Mouse (Mus musculus): Measurements from ENCODE around the gene Dcst1. TPM values are rescaled to one million over a fixed set of nuclear protein-coding genes. Genes with fewer than 3 reads are reported as not detected.

Dcst1 gene
- total and polyA plus RNA-seq, 2 experiments from 2014 or later, result 0.05 to 1.1 TPM

DNA sequence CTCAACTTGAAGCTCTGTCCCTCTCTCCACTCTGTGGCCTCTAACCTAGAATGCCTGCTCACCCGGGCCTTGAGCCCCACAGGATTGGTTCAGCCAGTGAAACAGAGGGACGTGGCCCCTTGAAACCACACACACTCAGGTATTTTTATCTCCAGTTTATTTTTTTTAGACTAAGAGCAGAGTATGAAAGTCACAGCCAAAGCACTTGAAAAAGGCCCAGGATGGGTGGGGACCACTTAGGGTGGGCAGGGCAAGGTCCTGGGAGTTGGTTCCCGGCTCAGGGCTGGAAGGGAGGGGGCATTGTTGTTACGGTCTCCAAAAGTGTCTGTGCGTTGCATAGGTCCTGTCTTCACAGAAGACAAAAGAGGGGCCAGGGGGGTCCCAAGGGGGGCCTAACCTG lies 50.7 kb downstream of the Dcst1 start:
- Histone ChIP-seq H3K27ac (ENCODE audit: low read depth, low read length) (no peak overlapping the region), H3K4me3 (ENCODE audit: low read depth, low read length) (no peak overlapping the region), H3K4me2 (ENCODE audit: low read depth, low read length, poor library complexity, severe bottlenecking) (no peak overlapping the region), H3K9me3 (ENCODE audit: low read length) (no peaks in the 10 kb centered on the region), H3K4me1 (ENCODE audit: insufficient read depth, low read length) (no peaks in the 10 kb centered on the region), H3K9ac (replicated peaks; ENCODE audit: low read length, poor library complexity, severe bottlenecking) (no peak overlapping the region), H3K36me3 (ENCODE audit: insufficient read depth, low read length) (peaks cover 16% of the 10 kb centered on the region), H3K27me3 (ENCODE audit: insufficient read depth, low read length) (no peaks in the 10 kb centered on the region)
- TF ChIP-seq CTCF (IDR thresholded peaks at IDR 0.05), result no peak
- ATAC-seq (ENCODE audit: low FRiP score) (no peak), DNase-seq (ENCODE audit: low spot score) (no peak)
- WGBS, result 73% methylated on average over 5 of the region's 5 CpGs

DNA sequence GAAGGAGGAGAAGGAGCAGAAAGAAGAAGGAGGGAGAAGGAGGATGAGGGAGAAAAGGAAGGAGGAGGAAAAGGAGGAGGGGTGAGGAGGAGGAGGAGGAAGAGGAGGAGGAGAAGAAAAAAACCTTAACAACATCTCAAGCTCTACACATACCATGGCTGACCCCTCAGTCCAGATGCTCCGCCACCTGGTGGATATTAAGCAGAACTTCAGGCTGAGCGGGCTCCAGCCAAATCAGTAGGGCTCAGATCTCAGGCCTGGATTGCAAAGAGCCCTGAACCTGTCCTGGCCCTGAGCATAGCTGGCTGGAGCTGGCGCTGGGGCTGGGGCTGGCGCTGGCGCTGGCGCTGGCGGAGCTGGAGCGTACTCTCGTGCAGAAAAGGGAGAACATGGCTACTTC lies 57.0 kb downstream of the Dcst1 start:
- no peaks in the 10 kb centered on the region for H3K4me1 ChIP-seq (ENCODE audit: insufficient read depth, low read length)
- 3% methylated on average over 9 of the region's 9 CpGs for WGBS
- DNase-seq (ENCODE audit: low spot score) (peak; percentile 83), ATAC-seq (ENCODE audit: low FRiP score) (peak; percentile 69)
- H3K27me3 ChIP-seq (ENCODE audit: insufficient read depth, low read length), result no peaks in the 10 kb centered on the region
- no peak overlapping the region for H3K4me2 ChIP-seq (ENCODE audit: low read depth, low read length, poor library complexity, severe bottlenecking)
- no peak overlapping the region for H3K27ac ChIP-seq (ENCODE audit: low read depth, low read length)
- no peak overlapping the region for H3K9ac ChIP-seq (replicated peaks; ENCODE audit: low read length, poor library complexity, severe bottlenecking)
- H3K36me3 ChIP-seq (ENCODE audit: insufficient read depth, low read length), result peaks cover 2% of the 10 kb centered on the region; the same call in 1 of the 2 replicates
- H3K9me3 ChIP-seq (ENCODE audit: low read length), result no peaks in the 10 kb centered on the region
- peak; percentile 92 for TF ChIP-seq CTCF (IDR thresholded peaks at IDR 0.05)
- no peak overlapping the region for H3K4me3 ChIP-seq (ENCODE audit: low read depth, low read length)

DNA sequence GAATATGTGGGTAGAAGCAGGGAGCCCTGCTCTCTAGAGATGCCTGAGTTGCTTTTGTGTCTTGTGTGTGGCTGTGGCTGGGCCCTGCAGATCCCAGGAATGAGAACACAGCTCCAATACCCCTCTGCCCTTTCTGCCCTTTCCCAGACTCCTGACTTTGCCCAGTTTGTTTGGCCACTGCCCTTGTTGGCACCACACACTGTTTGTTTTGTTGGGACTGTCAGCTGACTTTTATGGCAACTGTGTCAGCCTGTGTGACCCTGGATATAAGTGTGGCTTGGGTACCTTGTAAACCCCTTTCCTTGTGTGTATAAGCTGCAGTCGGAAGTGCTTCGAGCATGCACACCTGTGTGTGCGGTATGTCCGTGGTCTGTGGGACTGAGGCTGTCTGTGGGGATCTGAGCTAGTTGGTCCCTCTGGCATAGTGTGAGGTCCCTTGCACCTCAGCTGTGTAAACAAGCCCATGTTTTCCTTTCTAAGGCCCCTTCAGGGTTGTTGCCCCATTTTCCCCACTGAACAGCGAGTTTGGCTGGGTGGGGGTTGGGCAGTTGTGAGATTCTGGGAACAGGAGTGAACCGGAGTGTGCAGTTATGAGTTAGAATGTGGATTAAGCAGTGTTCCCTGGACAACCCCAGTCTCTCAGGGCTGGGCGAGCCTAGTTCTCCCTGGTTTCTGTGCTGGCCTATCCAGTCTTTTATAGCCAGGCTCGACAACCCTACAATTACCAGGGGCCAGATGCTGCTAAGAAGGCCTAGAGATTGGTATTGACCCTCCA lies 59.3 kb downstream of the Dcst1 start:
- H3K4me2 ChIP-seq (ENCODE audit: low read depth, low read length, poor library complexity, severe bottlenecking), result no peak overlapping the region
- H3K4me3 ChIP-seq (ENCODE audit: low read depth, low read length), result no peak overlapping the region
- H3K36me3 ChIP-seq (ENCODE audit: insufficient read depth, low read length), result no peaks in the 10 kb centered on the region
- no peak overlapping the region for H3K9ac ChIP-seq (replicated peaks; ENCODE audit: low read length, poor library complexity, severe bottlenecking)
- 81% methylated on average over 8 of the region's 8 CpGs for WGBS
- no peak for DNase-seq (ENCODE audit: low spot score)
- no peaks in the 10 kb centered on the region for H3K27me3 ChIP-seq (ENCODE audit: insufficient read depth, low read length)
- TF ChIP-seq CTCF (IDR thresholded peaks at IDR 0.05), result no peak
- no peaks in the 10 kb centered on the region for H3K9me3 ChIP-seq (ENCODE audit: low read length)
- no peak for ATAC-seq (ENCODE audit: low FRiP score)
- no peak overlapping the region for H3K27ac ChIP-seq (ENCODE audit: low read depth, low read length)
- no peaks in the 10 kb centered on the region for H3K4me1 ChIP-seq (ENCODE audit: insufficient read depth, low read length)

DNA sequence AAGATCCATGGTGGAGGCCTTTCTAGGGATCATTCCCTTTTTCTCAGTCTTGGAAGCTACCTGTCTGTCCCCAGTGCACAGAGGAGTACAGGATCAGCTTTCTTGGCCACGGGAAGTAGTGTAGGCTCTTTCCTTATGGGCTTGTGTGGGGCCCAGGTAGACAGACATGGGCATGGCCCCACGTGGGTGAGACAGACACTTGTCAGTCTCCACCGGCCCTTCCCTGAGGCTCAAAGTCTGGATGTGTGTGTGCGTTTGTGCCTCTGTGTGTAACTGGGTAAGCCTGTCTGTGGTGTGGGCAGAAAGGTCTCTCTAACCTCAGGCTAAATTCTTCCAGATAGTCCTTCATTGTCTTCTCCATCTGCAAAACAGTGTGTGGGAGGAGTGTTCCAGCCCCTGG lies 59.9 kb downstream of the Dcst1 start:
- Histone ChIP-seq H3K27me3 (ENCODE audit: insufficient read depth, low read length) (no peaks in the 10 kb centered on the region), H3K36me3 (ENCODE audit: insufficient read depth, low read length) (no peaks in the 10 kb centered on the region), H3K4me1 (ENCODE audit: insufficient read depth, low read length) (no peaks in the 10 kb centered on the region), H3K9me3 (ENCODE audit: low read length) (no peaks in the 10 kb centered on the region), H3K9ac (replicated peaks; ENCODE audit: low read length, poor library complexity, severe bottlenecking) (no peak overlapping the region), H3K4me2 (ENCODE audit: low read depth, low read length, poor library complexity, severe bottlenecking) (no peak overlapping the region), H3K4me3 (ENCODE audit: low read depth, low read length) (no peak overlapping the region), H3K27ac (ENCODE audit: low read depth, low read length) (no peak overlapping the region)
- DNase-seq (ENCODE audit: low spot score) (no peak), ATAC-seq (ENCODE audit: low FRiP score) (no peak)
- no peak for TF ChIP-seq CTCF (IDR thresholded peaks at IDR 0.05)
- WGBS, result 73% methylated on average over 4 of the region's 4 CpGs

DNA sequence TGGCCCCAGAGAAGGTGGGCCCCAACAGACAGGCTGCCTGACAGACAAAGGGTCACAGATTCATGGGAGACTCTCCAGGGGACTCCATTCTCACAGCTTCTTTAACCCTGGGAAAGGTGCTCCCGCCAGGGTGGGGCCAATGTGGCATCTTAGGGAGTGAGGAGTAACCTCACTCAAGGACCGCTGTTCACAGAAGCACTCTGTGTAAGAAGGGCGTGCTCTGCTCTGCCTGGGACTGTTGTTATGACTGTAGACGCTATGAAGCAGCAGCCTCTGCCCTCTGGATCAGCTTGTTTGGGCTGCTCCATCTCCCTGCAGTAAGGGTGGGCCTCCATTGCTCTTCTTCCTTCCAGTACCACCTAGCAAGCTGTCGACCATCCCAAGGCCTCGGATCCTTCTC lies 60.6 kb downstream of the Dcst1 start:
- Histone ChIP-seq H3K4me3 (ENCODE audit: low read depth, low read length) (no peak overlapping the region), H3K4me2 (ENCODE audit: low read depth, low read length, poor library complexity, severe bottlenecking) (no peak overlapping the region), H3K36me3 (ENCODE audit: insufficient read depth, low read length) (no peaks in the 10 kb centered on the region), H3K27me3 (ENCODE audit: insufficient read depth, low read length) (no peaks in the 10 kb centered on the region), H3K4me1 (ENCODE audit: insufficient read depth, low read length) (no peaks in the 10 kb centered on the region), H3K27ac (ENCODE audit: low read depth, low read length) (no peak overlapping the region), H3K9me3 (ENCODE audit: low read length) (no peaks in the 10 kb centered on the region), H3K9ac (replicated peaks; ENCODE audit: low read length, poor library complexity, severe bottlenecking) (no peak overlapping the region)
- 59% methylated on average over 6 of the region's 6 CpGs for WGBS
- DNase-seq (ENCODE audit: low spot score) (no peak), ATAC-seq (ENCODE audit: low FRiP score) (no peak)
- TF ChIP-seq CTCF (IDR thresholded peaks at IDR 0.05), result no peak

DNA sequence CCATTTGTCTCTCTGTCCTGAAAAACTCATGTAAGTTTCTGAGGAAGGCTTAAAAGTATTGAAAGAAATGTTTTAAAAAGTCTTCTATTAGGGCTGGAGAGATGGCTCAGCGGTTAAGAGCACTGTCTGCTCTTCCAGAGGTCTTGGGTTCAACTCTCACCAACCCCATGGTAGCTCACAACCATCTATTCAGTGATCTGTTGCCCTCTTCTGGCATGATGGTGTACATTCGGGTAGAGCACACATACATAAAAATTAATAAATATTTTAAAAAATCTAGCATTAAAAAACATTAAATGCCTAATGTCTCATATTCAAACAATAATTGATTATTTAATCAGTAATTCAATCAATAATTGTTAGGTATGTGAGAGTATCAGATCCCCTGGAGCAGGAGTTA lies 64.5 kb downstream of the Dcst1 start:
- Histone ChIP-seq H3K4me1 (ENCODE audit: insufficient read depth, low read length) (no peaks in the 10 kb centered on the region), H3K4me3 (ENCODE audit: low read depth, low read length) (no peak overlapping the region), H3K27ac (ENCODE audit: low read depth, low read length) (no peak overlapping the region), H3K9ac (replicated peaks; ENCODE audit: low read length, poor library complexity, severe bottlenecking) (no peak overlapping the region), H3K4me2 (ENCODE audit: low read depth, low read length, poor library complexity, severe bottlenecking) (no peak overlapping the region), H3K9me3 (ENCODE audit: low read length) (no peaks in the 10 kb centered on the region), H3K36me3 (ENCODE audit: insufficient read depth, low read length) (no peaks in the 10 kb centered on the region), H3K27me3 (ENCODE audit: insufficient read depth, low read length) (no peaks in the 10 kb centered on the region)
- TF ChIP-seq CTCF (IDR thresholded peaks at IDR 0.05), result peak; percentile 33
- ATAC-seq (ENCODE audit: low FRiP score) (no peak), DNase-seq (ENCODE audit: low spot score) (no peak)
- 72% methylated on average over 2 of the region's 2 CpGs for WGBS

Other genes starting within 250 kb of the Dcst1 start
- 0.47 TPM in 1 of 2 replicates, not detected in the other for gene Pklr, start 229.1 kb downstream of the Dcst1 start, total RNA-seq (2014; rRNA removed)
- gene Pklr, start 229.1 kb downstream of the Dcst1 start, polyA plus RNA-seq (2015; fragmentation: Nextera tagmentation; extraction: Ambion mirVana), result 0.05 and 0.10 TPM in 2 replicates
- 94.8 and 97.8 TPM in 2 replicates for gene Hcn3, start 205.1 kb downstream of the Dcst1 start, total RNA-seq (2014; rRNA removed)
- 44.8 and 46.7 TPM in 2 replicates for gene Hcn3, start 205.1 kb downstream of the Dcst1 start, polyA plus RNA-seq (2015; fragmentation: Nextera tagmentation; extraction: Ambion mirVana)
- gene Clk2, start 200.5 kb downstream of the Dcst1 start, total RNA-seq (2014; rRNA removed), result 38.9 and 44.5 TPM in 2 replicates
- gene Clk2, start 200.5 kb downstream of the Dcst1 start, polyA plus RNA-seq (2015; fragmentation: Nextera tagmentation; extraction: Ambion mirVana), result 12.1 and 12.6 TPM in 2 replicates
- 71.1 and 84.8 TPM in 2 replicates for gene Scamp3, start 187.8 kb downstream of the Dcst1 start, total RNA-seq (2014; rRNA removed)
- gene Scamp3, start 187.8 kb downstream of the Dcst1 start, polyA plus RNA-seq (2015; fragmentation: Nextera tagmentation; extraction: Ambion mirVana), result 151 and 158 TPM in 2 replicates
- gene Fam189b, start 182.1 kb downstream of the Dcst1 start, total RNA-seq (2014; rRNA removed), result 12.7 and 22.2 TPM in 2 replicates
- 32.5 and 37.5 TPM in 2 replicates for gene Fam189b, start 182.1 kb downstream of the Dcst1 start, polyA plus RNA-seq (2015; fragmentation: Nextera tagmentation; extraction: Ambion mirVana)
- gene Gba, start 162.3 kb downstream of the Dcst1 start, total RNA-seq (2014; rRNA removed), result 56.8 and 64.6 TPM in 2 replicates
- gene Gba, start 162.3 kb downstream of the Dcst1 start, polyA plus RNA-seq (2015; fragmentation: Nextera tagmentation; extraction: Ambion mirVana), result 46.1 and 48.3 TPM in 2 replicates
- 38.5 and 42.9 TPM in 2 replicates for gene Thbs3, start 150.1 kb downstream of the Dcst1 start, total RNA-seq (2014; rRNA removed)
- gene Thbs3, start 150.1 kb downstream of the Dcst1 start, polyA plus RNA-seq (2015; fragmentation: Nextera tagmentation; extraction: Ambion mirVana), result 39.0 and 47.6 TPM in 2 replicates
- 101 and 108 TPM in 2 replicates for gene Mtx1, start 138.2 kb downstream of the Dcst1 start, total RNA-seq (2014; rRNA removed)
- 176 and 189 TPM in 2 replicates for gene Mtx1, start 138.2 kb downstream of the Dcst1 start, polyA plus RNA-seq (2015; fragmentation: Nextera tagmentation; extraction: Ambion mirVana)
- 2.8 and 3.8 TPM in 2 replicates for gene Muc1, start 136.2 kb downstream of the Dcst1 start, total RNA-seq (2014; rRNA removed)
- 0.52 and 1.5 TPM in 2 replicates for gene Muc1, start 136.2 kb downstream of the Dcst1 start, polyA plus RNA-seq (2015; fragmentation: Nextera tagmentation; extraction: Ambion mirVana)
- 74.7 and 93.9 TPM in 2 replicates for gene Krtcap2, start 119.3 kb downstream of the Dcst1 start, total RNA-seq (2014; rRNA removed)
- gene Krtcap2, start 119.3 kb downstream of the Dcst1 start, polyA plus RNA-seq (2015; fragmentation: Nextera tagmentation; extraction: Ambion mirVana), result 219 TPM in 2 replicates
- 112 and 124 TPM in 2 replicates for gene Trim46, start 118.9 kb downstream of the Dcst1 start, total RNA-seq (2014; rRNA removed)
- 69.1 TPM in 2 replicates for gene Trim46, start 118.9 kb downstream of the Dcst1 start, polyA plus RNA-seq (2015; fragmentation: Nextera tagmentation; extraction: Ambion mirVana)
- 198 and 223 TPM in 2 replicates for gene Dpm3, start 105.9 kb downstream of the Dcst1 start, total RNA-seq (2014; rRNA removed)
- gene Dpm3, start 105.9 kb downstream of the Dcst1 start, polyA plus RNA-seq (2015; fragmentation: Nextera tagmentation; extraction: Ambion mirVana), result 69.4 and 81.1 TPM in 2 replicates
- 22.8 and 32.0 TPM in 2 replicates for gene Slc50a1, start 94.7 kb downstream of the Dcst1 start, total RNA-seq (2014; rRNA removed)
- 42.4 and 48.7 TPM in 2 replicates for gene Slc50a1, start 94.7 kb downstream of the Dcst1 start, polyA plus RNA-seq (2015; fragmentation: Nextera tagmentation; extraction: Ambion mirVana)
- 6.6 and 7.1 TPM in 2 replicates for gene Efna1, start 84.1 kb downstream of the Dcst1 start, total RNA-seq (2014; rRNA removed)
- 8.9 and 9.4 TPM in 2 replicates for gene Efna1, start 84.1 kb downstream of the Dcst1 start, polyA plus RNA-seq (2015; fragmentation: Nextera tagmentation; extraction: Ambion mirVana)
- 93.5 and 115 TPM in 2 replicates for gene Efna3, start 42.3 kb downstream of the Dcst1 start, total RNA-seq (2014; rRNA removed)
- gene Efna3, start 42.3 kb downstream of the Dcst1 start, polyA plus RNA-seq (2015; fragmentation: Nextera tagmentation; extraction: Ambion mirVana), result 52.3 and 58.4 TPM in 2 replicates
- gene Efna4, start 27.2 kb downstream of the Dcst1 start, total RNA-seq (2014; rRNA removed), result 3.0 and 7.9 TPM in 2 replicates
- 2.5 and 3.5 TPM in 2 replicates for gene Efna4, start 27.2 kb downstream of the Dcst1 start, polyA plus RNA-seq (2015; fragmentation: Nextera tagmentation; extraction: Ambion mirVana)
- 63.4 and 88.8 TPM in 2 replicates for gene Adam15, start 15.3 kb downstream of the Dcst1 start, total RNA-seq (2014; rRNA removed)
- 73.6 and 79.4 TPM in 2 replicates for gene Adam15, start 15.3 kb downstream of the Dcst1 start, polyA plus RNA-seq (2015; fragmentation: Nextera tagmentation; extraction: Ambion mirVana)
- gene Dcst2, start 3.3 kb downstream of the Dcst1 start, total RNA-seq (2014; rRNA removed), result not detected in 2 replicates
- gene Dcst2, start 3.3 kb downstream of the Dcst1 start, polyA plus RNA-seq (2015; fragmentation: Nextera tagmentation; extraction: Ambion mirVana), result 0.31 and 0.51 TPM in 2 replicates
- 2.2 and 4.4 TPM in 2 replicates for gene Zbtb7b, start 29.5 kb upstream of the Dcst1 start, total RNA-seq (2014; rRNA removed)
- gene Zbtb7b, start 29.5 kb upstream of the Dcst1 start, polyA plus RNA-seq (2015; fragmentation: Nextera tagmentation; extraction: Ambion mirVana), result 0.53 and 0.88 TPM in 2 replicates
- gene Lenep, start 37.5 kb upstream of the Dcst1 start, total RNA-seq (2014; rRNA removed), result 1.8 and 2.3 TPM in 2 replicates
- 0.27 TPM in 1 of 2 replicates, not detected in the other for gene Lenep, start 37.5 kb upstream of the Dcst1 start, polyA plus RNA-seq (2015; fragmentation: Nextera tagmentation; extraction: Ambion mirVana)
- 32.0 and 34.1 TPM in 2 replicates for gene Flad1, start 46.6 kb upstream of the Dcst1 start, total RNA-seq (2014; rRNA removed)
- 26.0 and 29.3 TPM in 2 replicates for gene Flad1, start 46.6 kb upstream of the Dcst1 start, polyA plus RNA-seq (2015; fragmentation: Nextera tagmentation; extraction: Ambion mirVana)
- gene Cks1b, start 53.1 kb upstream of the Dcst1 start, total RNA-seq (2014; rRNA removed), result 22.4 and 29.2 TPM in 2 replicates
- 68.6 and 69.6 TPM in 2 replicates for gene Cks1b, start 53.1 kb upstream of the Dcst1 start, polyA plus RNA-seq (2015; fragmentation: Nextera tagmentation; extraction: Ambion mirVana)
- 21.7 and 24.9 TPM in 2 replicates for gene Shc1, start 53.2 kb upstream of the Dcst1 start, total RNA-seq (2014; rRNA removed)
- gene Shc1, start 53.2 kb upstream of the Dcst1 start, polyA plus RNA-seq (2015; fragmentation: Nextera tagmentation; extraction: Ambion mirVana), result 11.0 and 12.7 TPM in 2 replicates
- gene Pygo2, start 65.0 kb upstream of the Dcst1 start, total RNA-seq (2014; rRNA removed), result 77.8 and 91.3 TPM in 2 replicates
- 38.5 and 40.4 TPM in 2 replicates for gene Pygo2, start 65.0 kb upstream of the Dcst1 start, polyA plus RNA-seq (2015; fragmentation: Nextera tagmentation; extraction: Ambion mirVana)
- 18.5 and 21.3 TPM in 2 replicates for gene Pbxip1, start 71.5 kb upstream of the Dcst1 start, total RNA-seq (2014; rRNA removed)
- 18.8 and 21.8 TPM in 2 replicates for gene Pbxip1, start 71.5 kb upstream of the Dcst1 start, polyA plus RNA-seq (2015; fragmentation: Nextera tagmentation; extraction: Ambion mirVana)
- gene Pmvk, start 89.3 kb upstream of the Dcst1 start, total RNA-seq (2014; rRNA removed), result 90.8 and 121 TPM in 2 replicates
- 124 and 135 TPM in 2 replicates for gene Pmvk, start 89.3 kb upstream of the Dcst1 start, polyA plus RNA-seq (2015; fragmentation: Nextera tagmentation; extraction: Ambion mirVana)
- gene Kcnn3, start 154.9 kb upstream of the Dcst1 start, total RNA-seq (2014; rRNA removed), result 21.4 and 23.3 TPM in 2 replicates
- gene Kcnn3, start 154.9 kb upstream of the Dcst1 start, polyA plus RNA-seq (2015; fragmentation: Nextera tagmentation; extraction: Ambion mirVana), result 5.9 and 7.3 TPM in 2 replicates